Mouse (Mus musculus): ENCODE measurements at regions not wholly inside any gene's neighbourhood (a gene's known extent, or its start where the extent isn't known, plus 50 kb on each side); places are given as distances from the start of the nearest gene placed in this dataset.

DNA sequence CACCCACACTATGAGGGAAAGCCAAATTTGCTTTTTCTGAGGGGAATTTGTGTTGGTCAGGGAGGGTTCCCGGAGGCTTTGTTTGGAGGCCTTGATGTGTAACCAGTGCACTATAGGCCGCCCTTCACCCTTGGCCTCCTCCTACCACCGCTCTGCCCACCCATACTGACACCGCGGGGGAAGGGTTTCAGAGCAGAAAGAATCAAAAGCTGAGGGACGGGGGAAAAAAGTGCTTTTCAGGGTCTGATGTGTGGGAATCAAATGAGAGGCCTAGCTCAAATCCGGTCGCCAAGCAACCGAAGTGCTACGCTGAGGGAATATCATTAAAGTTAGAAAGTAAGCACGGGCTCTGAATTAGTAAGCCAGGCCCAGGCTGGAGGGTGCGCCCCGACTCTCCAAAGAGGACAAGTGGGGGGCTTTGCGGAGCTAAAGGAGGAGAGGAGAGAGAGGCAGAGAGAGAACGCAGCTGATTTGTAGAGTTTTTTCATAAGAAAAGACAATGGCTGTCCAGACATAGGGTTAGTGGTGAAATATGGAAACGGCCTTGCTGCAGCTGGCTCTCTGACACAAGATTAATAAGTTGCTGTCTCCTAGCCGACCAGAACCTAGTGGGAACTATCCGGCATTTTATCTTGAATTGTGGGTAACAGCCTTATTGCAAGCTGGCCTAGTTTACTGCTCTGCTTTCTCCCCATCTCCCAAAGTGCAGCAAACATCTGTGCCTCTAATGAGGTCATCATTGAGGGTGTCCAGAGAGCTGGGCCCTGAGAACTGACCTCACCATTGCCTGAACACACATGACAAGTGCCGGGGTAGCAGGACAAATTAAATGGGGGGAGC lies 438.3 kb downstream of the Sox2 start:
- no peak overlapping the region for H3K4me3 ChIP-seq (ENCODE audit: low read depth, low read length)
- peaks cover 2% of the 10 kb centered on the region for H3K4me1 ChIP-seq (ENCODE audit: control insufficient read depth, insufficient read depth, low read length)
- no peaks in the 10 kb centered on the region for H3K9me3 ChIP-seq (replicated peaks; ENCODE audit: control insufficient read depth, insufficient read depth, low read length, poor library complexity, severe bottlenecking)
- no peaks in the 10 kb centered on the region for H3K36me3 ChIP-seq (ENCODE audit: control insufficient read depth, insufficient read depth, low read length, poor library complexity, severe bottlenecking)
- H3K27ac ChIP-seq (ENCODE audit: insufficient read depth, low read length): no peak overlapping the region
- no peak for TF ChIP-seq POLR2A (IDR thresholded peaks at IDR 0.05; ENCODE audit: insufficient read depth, low read length)
- TF ChIP-seq CTCF (IDR thresholded peaks at IDR 0.05; ENCODE audit: low read depth, low read length): no peak
- no peak for TF ChIP-seq EP300 (IDR thresholded peaks at IDR 0.05; ENCODE audit: insufficient read depth, low read depth, low read length)
- no peak overlapping the region for H3K9ac ChIP-seq (ENCODE audit: low read depth, poor library complexity, severe bottlenecking)
- no peaks in the 10 kb centered on the region for H3K27me3 ChIP-seq (ENCODE audit: control insufficient read depth, insufficient read depth, low read length, poor library complexity, severe bottlenecking)

- Histone ChIP-seq H3K4me3 (ENCODE audit: low read depth, low read length) (no peak overlapping the region), H3K36me3 (ENCODE audit: control insufficient read depth, insufficient read depth, low read length, poor library complexity, severe bottlenecking) (no peaks in the 10 kb centered on the region), H3K9ac (ENCODE audit: low read depth, poor library complexity, severe bottlenecking) (no peak overlapping the region), H3K27ac (ENCODE audit: insufficient read depth, low read length) (no peak overlapping the region), H3K27me3 (ENCODE audit: control insufficient read depth, insufficient read depth, low read length, poor library complexity, severe bottlenecking) (no peaks in the 10 kb centered on the region), H3K9me3 (replicated peaks; ENCODE audit: control insufficient read depth, insufficient read depth, low read length, poor library complexity, severe bottlenecking) (no peaks in the 10 kb centered on the region), H3K4me1 (ENCODE audit: control insufficient read depth, insufficient read depth, low read length) (no peaks in the 10 kb centered on the region)
- TF ChIP-seq POLR2A (IDR thresholded peaks at IDR 0.05; ENCODE audit: insufficient read depth, low read length) (no peak), CTCF (IDR thresholded peaks at IDR 0.05; ENCODE audit: low read depth, low read length) (no peak)
Measured at GRCm38 (mm10) chr3:35090496-35091133, 440.4 kb downstream of the Sox2 start.

- Histone ChIP-seq H3K27ac (ENCODE audit: insufficient read depth, low read length) (no peak overlapping the region), H3K4me1 (ENCODE audit: control insufficient read depth, insufficient read depth, low read length) (peaks cover 2% of the 10 kb centered on the region), H3K36me3 (ENCODE audit: control insufficient read depth, insufficient read depth, low read length, poor library complexity, severe bottlenecking) (no peaks in the 10 kb centered on the region), H3K4me3 (ENCODE audit: low read depth, low read length) (no peak overlapping the region), H3K9ac (ENCODE audit: low read depth, poor library complexity, severe bottlenecking) (no peak overlapping the region), H3K27me3 (ENCODE audit: control insufficient read depth, insufficient read depth, low read length, poor library complexity, severe bottlenecking) (no peaks in the 10 kb centered on the region), H3K9me3 (replicated peaks; ENCODE audit: control insufficient read depth, insufficient read depth, low read length, poor library complexity, severe bottlenecking) (no peaks in the 10 kb centered on the region)
- TF ChIP-seq EP300 (IDR thresholded peaks at IDR 0.05; ENCODE audit: insufficient read depth, low read depth, low read length) (no peak), POLR2A (IDR thresholded peaks at IDR 0.05; ENCODE audit: insufficient read depth, low read length) (no peak), CTCF (IDR thresholded peaks at IDR 0.05; ENCODE audit: low read depth, low read length) (no peak)
Measured at GRCm38 (mm10) chr3:35093001-35093400, 442.8 kb downstream of the Sox2 start.

DNA sequence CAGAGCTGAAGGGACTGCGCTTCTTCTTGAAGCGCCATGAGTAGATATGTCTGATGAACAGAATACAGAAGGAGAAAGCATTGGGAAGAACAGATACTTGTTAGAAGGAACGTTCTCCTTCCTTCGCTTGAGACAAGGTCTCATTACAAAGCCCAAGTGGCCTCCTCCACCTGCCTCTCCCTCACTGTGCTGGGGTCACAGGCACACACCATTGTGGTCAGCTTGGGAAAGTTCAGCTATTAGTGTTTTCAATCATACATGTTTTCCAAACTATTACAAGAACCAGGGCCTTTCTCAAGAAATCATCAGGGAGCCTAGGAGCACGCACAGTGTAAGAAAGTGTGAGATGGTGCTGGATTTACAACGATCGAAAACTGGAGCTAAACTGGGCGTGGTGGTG lies 445.0 kb downstream of the Sox2 start:
- Histone ChIP-seq H3K4me3 (ENCODE audit: low read depth, low read length) (no peak overlapping the region), H3K27ac (ENCODE audit: insufficient read depth, low read length) (no peak overlapping the region), H3K4me1 (ENCODE audit: control insufficient read depth, insufficient read depth, low read length) (peaks cover 2% of the 10 kb centered on the region), H3K9me3 (replicated peaks; ENCODE audit: control insufficient read depth, insufficient read depth, low read length, poor library complexity, severe bottlenecking) (no peaks in the 10 kb centered on the region), H3K36me3 (ENCODE audit: control insufficient read depth, insufficient read depth, low read length, poor library complexity, severe bottlenecking) (no peaks in the 10 kb centered on the region), H3K9ac (ENCODE audit: low read depth, poor library complexity, severe bottlenecking) (no peak overlapping the region), H3K27me3 (ENCODE audit: control insufficient read depth, insufficient read depth, low read length, poor library complexity, severe bottlenecking) (no peaks in the 10 kb centered on the region)
- TF ChIP-seq POLR2A (IDR thresholded peaks at IDR 0.05; ENCODE audit: insufficient read depth, low read length) (no peak), EP300 (IDR thresholded peaks at IDR 0.05; ENCODE audit: insufficient read depth, low read depth, low read length) (no peak), CTCF (IDR thresholded peaks at IDR 0.05; ENCODE audit: low read depth, low read length) (no peak)

DNA sequence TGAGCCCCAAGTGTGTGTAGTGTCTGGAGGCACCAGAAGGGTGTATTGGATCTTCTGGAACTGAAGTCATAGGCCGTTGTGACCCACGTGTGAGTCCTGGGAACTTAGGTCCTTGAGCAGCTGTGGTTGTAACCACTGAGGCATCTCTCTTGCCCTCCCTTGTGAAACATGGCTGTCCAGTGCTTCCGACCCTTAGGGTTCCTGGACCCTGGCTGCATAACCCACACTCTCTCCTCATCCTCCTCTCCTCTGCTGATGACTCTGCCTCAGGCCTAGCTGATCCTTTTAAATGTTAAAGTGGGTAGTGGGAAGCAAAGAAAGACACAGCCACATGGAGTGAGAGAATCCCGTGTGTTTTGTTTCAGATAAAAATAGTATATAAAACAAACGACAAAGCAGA lies 446.2 kb downstream of the Sox2 start:
- H3K27ac ChIP-seq (ENCODE audit: insufficient read depth, low read length): no peak overlapping the region
- H3K27me3 ChIP-seq (ENCODE audit: control insufficient read depth, insufficient read depth, low read length, poor library complexity, severe bottlenecking): no peaks in the 10 kb centered on the region
- no peak overlapping the region for H3K4me3 ChIP-seq (ENCODE audit: low read depth, low read length)
- H3K4me1 ChIP-seq (ENCODE audit: control insufficient read depth, insufficient read depth, low read length): peaks cover 2% of the 10 kb centered on the region
- TF ChIP-seq EP300 (IDR thresholded peaks at IDR 0.05; ENCODE audit: insufficient read depth, low read depth, low read length) (no peak), POLR2A (IDR thresholded peaks at IDR 0.05; ENCODE audit: insufficient read depth, low read length) (no peak), CTCF (IDR thresholded peaks at IDR 0.05; ENCODE audit: low read depth, low read length) (no peak)
- no peaks in the 10 kb centered on the region for H3K36me3 ChIP-seq (ENCODE audit: control insufficient read depth, insufficient read depth, low read length, poor library complexity, severe bottlenecking)
- no peak overlapping the region for H3K9ac ChIP-seq (ENCODE audit: low read depth, poor library complexity, severe bottlenecking)
- H3K9me3 ChIP-seq (replicated peaks; ENCODE audit: control insufficient read depth, insufficient read depth, low read length, poor library complexity, severe bottlenecking): no peaks in the 10 kb centered on the region

- no peak overlapping the region for H3K4me3 ChIP-seq (ENCODE audit: low read depth, low read length)
- no peaks in the 10 kb centered on the region for H3K9me3 ChIP-seq (replicated peaks; ENCODE audit: control insufficient read depth, insufficient read depth, low read length, poor library complexity, severe bottlenecking)
- no peaks in the 10 kb centered on the region for H3K27me3 ChIP-seq (ENCODE audit: control insufficient read depth, insufficient read depth, low read length, poor library complexity, severe bottlenecking)
- peaks cover 4% of the 10 kb centered on the region for H3K4me1 ChIP-seq (ENCODE audit: control insufficient read depth, insufficient read depth, low read length)
- no peak overlapping the region for H3K9ac ChIP-seq (ENCODE audit: low read depth, poor library complexity, severe bottlenecking)
- no peak for TF ChIP-seq CTCF (IDR thresholded peaks at IDR 0.05; ENCODE audit: low read depth, low read length)
- no peak for TF ChIP-seq POLR2A (IDR thresholded peaks at IDR 0.05; ENCODE audit: insufficient read depth, low read length)
- no peak for TF ChIP-seq EP300 (IDR thresholded peaks at IDR 0.05; ENCODE audit: insufficient read depth, low read depth, low read length)
- H3K27ac ChIP-seq (ENCODE audit: insufficient read depth, low read length): no peak overlapping the region
- H3K36me3 ChIP-seq (ENCODE audit: control insufficient read depth, insufficient read depth, low read length, poor library complexity, severe bottlenecking): no peaks in the 10 kb centered on the region
Measured at GRCm38 (mm10) chr3:35097766-35098165, 447.6 kb downstream of the Sox2 start.
